Mouse (Mus musculus) gastrocnemius, postnatal 4 days (tissue): Measurements from ENCODE around the gene Bicral. TPM values are rescaled to one million over a fixed set of nuclear protein-coding genes. Genes with fewer than 3 reads are reported as not detected.

Experiments
- DNase-seq, 2 experiments: peaks; one replicate each; pipeline ENCODE4 v3.0.0; 2021 to 2022; ENCODE audit warnings: low spot score in 2 of 2, mixed read lengths in 2 of 2
- long read RNA-seq, 2 experiments: library from polyadenylated mRNA; stranded (forward); transcript quantifications; one replicate each; pipeline ENCODE4 v2.0.0; 2021
- total RNA-seq, 2 experiments: library from RNA; stranded (reverse); gene quantifications; 2 replicates each; pipeline ENCODE4 v1.2.3; 2021

The Bicral gene
- total RNA-seq = 10 to 100 TPM; 17.0 to 17.6 TPM
- long read RNA-seq, experiment 1, partial matches to known transcripts = 1 of 3 reads
- long read RNA-seq, experiment 1, other reads (novel, unspliced or antisense) = 2 of 3 reads
- long read RNA-seq, experiment 2, partial matches to known transcripts = 3 of 13 reads
- long read RNA-seq, experiment 2, other reads (novel, unspliced or antisense) = 10 of 13 reads

DNA sequence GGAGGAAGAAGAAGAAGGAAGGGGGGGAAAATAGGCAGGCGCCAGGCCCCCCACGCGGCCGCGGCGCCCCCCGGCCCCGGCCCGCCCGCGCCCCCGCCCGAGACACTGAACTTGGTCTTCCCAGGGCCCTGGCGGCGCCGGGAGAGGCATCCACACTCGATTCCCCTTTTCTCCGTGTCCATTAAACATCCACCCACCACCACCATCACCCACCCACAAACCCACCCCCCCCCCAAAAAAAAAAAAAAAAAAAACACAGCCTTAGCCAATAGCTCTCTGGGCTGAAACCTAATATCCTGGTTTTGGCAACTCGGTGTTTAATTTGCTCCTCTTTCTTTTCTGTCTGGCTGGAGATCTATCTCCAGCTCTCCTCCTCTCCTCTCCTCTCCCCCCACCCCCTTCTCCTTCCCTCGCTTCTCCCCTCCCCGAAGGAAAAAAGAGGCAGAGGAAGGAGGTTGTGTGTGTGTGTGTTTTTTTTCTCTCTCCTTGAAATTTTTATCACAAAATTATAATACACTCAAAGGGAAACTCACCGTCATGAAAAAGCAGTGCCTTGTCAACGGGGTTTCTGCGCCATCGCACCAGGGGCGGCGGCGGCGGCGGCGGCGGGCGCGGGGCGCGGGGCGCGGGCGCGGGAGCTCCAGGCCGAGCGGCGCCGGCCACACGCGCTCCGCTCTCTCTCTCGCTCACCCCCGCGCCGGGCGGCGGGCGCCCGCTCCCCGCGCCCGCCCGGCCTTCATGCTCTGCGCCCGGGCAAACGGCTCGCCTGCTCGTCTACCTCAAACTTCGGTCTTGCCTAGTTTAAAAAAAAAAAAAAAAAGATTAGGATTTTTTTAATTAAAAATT lies at the start of gene Bicral:
TSS of gene Bicral (minus strand) at position 580 of the 846 bp plus-strand sequence.
- peak; percentile 58 to 74 for DNase-seq

DNA sequence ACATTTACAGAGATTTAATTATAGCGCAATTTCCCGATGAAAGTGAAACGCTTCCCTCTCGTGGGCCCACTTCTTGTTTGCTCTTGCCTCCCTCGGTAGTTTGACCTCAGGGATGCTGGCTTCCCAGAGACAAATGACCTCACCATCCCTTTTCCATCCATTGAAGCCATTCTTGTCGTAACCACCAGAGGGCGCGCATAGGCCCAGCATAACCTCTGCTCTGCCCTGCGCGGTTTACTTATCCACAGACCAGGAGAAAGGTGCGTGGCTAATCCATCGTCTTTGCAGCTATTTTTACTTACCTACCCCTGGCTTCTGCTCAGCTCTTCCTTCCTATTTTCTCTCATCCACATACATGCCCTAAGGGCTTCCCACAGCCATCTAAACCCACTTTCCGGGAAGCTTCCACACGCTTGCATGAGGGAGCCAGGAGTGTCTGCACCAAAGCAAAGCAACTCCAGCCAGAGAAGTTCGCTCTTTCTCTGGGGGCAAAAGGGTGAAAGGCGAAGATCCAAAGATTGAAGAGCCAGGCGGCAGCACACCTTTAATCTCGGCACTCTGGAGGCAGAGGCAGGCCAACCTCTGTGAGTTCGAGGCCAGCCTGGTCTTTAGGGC lies 45.7 kb upstream of the Bicral start:
- DNase-seq = peak; percentile 51 to 74

DNA sequence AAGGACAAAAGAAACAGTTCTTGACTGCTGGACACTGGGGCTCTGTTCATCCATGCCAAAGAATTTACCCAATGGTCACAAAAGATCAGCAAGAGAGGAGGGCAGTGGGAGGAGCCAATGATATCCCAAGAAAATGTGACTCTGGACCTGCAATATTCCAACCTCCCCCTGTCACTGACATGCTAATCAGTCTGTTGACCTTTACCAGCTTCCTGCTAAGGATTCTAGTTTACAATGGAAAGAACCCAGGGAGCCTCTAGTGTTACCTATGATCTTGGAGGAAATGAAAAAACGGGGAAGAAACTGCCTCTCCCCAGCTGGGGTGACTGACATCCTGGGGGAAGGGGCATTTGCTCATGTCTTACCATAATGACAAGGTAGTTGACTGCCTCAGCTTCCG lies 42.7 kb upstream of the Bicral start:
- no peak for DNase-seq

DNA sequence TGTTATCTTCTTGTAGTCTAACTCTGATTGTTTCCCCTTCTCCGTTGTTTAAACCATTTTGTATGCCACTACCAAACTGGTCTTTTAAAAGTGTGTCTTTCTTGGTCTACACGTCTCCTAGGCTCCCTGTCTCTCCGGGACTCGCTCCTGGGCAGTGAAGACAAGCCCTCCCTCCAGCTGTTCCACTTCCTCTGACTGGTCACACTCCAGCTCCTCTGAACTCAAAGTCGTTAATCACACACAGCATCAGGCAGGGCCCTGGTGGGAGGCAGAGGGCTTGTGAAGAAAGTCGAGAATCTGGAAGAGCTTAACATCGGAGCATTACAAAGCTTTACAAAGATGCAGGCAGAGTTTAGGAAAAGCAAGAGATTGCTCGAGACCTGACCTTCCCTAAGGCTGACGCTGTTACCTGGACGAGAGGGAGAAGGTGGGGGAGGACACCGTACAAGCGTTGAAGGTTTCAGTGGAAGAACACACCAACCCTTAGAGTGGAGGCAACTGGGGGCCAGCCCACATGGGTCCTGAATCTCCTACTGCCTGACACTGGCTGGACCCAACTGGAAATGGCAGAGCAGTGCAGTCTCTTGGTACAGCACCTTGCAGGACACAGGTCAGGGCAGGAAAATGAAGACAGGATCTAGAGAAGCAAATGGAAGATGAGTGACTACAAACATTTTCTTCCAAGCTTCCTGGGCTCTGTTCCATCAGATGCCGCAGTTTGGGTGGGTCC lies 39.1 kb upstream of the Bicral start:
- no peak for DNase-seq

DNA sequence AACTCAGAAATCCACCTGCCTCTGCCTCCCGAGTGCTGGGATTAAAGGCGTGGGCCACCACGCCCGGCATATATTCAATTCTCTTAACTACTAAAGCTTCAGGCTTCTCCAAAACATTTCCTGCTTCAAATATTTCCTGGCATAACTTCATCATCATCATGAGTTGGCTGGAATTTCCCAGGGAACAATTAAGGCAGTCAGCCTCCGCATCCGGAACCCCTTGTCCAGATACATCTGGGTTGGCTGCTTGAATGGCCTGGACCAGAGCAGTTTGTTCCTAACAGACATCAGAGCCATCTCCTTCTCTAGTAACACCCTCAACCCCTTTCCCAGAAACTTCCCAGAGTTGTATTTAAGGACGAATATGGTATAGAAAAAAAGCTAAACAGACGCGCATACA lies 37.1 kb upstream of the Bicral start:
- no peak for DNase-seq

DNA sequence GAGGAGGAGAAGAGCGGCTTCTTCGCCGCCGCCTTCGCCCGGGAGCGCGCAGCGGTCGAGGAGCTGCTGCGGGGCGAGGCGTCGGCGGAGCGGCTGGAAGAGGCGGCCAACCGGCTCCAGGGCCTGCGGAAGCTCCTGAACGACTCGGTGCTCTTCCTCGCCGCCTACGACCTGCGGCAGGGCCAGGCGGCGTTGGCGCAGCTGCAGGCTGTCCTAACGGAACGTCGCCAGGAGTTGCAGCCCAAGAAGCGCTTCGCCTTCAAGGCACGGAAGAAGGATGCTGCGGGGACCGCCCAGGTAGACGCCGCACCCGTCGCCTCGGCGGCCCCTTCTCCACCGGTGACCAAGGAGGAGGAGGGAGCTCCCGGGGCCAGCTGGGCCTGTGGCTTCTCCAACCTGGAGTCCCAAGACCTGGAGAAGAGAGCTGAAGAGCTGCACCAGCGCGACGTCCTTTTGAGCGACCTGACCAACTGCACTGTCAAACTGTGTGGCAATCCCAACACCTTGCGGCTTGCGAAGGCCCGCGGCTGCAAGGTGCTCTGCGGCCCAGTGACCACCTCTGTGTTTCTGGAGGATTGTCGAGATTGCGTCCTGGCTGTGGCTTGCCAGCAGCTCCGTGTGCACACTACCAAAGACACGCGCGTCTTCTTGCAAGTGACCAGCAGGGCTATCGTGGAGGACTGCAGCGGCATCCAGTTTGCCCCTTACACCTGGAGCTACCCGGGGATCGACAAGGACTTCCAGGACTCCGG lies 32.7 kb upstream of the Bicral start:
- peak; percentile 35 to 57 for DNase-seq

DNA sequence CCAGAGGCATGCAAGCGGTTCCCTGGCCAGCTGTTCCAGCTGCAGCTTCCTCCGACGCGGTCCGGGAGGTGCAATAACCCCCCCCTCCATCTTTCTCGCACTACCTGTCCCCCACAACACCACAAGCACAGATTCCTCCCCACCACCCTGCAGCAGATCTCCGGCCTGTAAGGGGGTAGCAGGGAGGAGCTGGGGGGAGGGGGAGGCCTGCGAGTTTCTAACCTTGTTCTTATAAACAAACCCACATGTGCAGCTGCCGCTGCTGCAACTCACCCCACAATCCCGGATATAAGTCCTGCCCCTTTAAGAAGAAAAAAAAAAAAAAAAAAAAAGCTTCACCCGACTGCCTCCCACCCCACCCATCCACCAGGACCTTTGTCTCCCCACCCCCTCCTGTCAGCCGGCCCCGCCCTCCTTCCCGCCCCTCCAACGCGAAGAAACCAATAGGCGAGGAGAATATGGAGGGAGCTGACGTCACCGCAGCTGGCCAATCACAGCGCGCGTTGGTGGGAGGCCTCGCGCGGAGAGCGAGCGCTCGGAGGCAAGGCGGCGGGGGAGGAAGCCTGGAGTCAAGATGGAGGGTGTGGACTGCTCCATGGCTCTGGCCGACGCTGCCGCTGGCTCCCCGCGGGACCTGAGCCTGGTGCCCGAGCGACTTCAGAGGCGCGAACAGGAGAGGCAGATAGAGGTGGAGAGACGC lies 32.0 kb upstream of the Bicral start, which contains the start of gene Tbcc:
TSS of gene Tbcc (plus strand) at position 569 of the 700 bp plus-strand sequence.
- peak; percentile 93 to 96 for DNase-seq

DNA sequence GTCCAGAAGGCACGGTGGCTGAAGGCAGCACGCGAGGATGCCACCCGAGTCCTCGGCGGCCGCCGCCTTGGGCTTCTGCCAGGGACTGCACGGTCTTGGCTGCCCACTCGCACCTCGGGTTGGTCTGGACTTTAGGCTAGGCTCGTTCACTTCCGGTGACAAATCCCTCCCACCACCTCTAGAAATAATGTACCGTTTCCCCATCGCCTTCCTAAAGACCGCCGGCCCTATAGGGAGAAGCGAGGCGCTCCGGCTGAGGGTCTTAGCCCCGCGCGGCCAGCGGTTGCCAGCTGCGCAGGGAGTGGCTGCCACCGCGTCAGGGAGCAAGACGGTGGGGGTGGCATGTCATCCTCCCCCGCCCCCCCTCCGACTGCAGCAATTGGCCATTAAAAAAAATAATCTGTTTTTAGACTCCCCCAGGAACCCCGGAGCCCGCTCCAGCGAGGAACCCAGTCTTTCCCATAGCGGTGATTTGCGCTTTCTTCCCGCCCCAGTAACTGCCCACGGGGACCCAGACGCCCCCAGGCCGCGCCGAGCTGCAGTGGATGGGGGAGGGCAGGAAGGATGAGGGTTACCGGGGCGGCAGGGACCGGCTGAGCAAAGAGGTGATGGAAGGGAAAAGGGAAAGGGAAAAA lies 31.3 kb upstream of the Bicral start:
- peak; percentile 62 to 79 for DNase-seq

DNA sequence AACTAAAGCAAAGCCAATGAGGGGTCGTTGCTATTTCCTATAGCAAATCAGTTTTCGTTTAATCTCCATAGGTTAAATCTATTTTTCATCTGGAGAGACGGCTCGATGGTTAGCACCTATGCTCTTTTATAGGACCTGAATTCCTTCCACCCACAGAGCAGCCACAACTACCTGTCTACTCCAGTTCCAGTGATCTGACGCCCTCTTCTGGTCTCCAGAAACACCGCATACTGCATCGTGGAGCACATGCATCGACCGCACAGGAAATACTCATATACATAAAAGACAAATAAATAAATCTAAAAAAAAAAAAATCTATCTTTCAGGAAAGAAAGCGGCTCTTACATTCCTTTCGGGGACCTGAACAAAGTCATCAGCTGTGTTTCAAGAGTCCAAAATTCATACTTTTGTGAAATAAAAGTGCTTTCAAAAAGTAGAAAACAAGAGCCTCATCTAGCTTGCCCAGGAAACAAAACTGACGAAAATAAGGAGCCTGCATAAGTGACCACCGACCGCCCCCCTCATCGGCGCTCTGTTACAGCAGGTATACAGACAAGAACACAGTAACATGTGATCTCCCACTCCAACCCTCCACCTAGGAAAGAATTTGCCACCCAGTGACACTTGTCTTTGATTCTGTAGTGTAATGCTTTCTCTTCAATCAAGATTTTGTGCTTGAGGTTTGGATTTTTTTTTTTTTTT lies 30.4 kb upstream of the Bicral start:
- DNase-seq = no peak

DNA sequence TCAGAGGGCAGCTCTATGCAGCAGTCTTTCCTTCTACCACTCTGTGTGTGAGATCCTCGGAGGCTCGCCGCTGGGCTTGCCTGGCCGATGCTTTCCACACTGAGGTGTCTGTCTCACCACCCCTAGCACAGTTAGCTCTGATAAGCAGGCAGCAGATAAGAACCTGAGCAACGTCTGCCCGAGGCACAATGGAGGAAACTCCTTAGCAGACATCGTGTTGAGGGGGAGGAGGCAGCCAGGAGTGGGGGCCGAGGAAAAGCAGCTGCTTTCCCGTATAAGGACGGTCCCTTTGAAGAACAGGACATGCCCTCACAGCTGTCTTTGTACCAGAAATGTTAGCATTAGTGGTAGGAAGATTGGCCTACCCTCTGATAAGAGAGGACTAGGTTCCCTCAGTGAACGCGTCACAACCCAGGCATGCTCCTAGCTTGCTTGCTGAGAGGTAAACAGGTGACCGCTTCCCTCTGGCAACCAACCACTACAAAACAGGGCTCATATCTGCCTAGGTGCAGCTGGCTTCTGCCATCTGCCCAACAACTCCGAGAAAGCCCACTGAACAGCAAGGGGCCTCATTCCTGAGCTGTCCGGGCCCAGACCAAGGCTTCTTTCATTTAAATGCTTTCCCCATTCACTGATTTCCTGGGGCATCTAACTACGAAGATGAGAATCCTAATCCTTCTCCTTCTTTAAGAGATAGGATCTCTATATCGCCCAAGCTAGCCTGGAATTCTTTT lies 27.8 kb upstream of the Bicral start:
- DNase-seq = no peak

DNA sequence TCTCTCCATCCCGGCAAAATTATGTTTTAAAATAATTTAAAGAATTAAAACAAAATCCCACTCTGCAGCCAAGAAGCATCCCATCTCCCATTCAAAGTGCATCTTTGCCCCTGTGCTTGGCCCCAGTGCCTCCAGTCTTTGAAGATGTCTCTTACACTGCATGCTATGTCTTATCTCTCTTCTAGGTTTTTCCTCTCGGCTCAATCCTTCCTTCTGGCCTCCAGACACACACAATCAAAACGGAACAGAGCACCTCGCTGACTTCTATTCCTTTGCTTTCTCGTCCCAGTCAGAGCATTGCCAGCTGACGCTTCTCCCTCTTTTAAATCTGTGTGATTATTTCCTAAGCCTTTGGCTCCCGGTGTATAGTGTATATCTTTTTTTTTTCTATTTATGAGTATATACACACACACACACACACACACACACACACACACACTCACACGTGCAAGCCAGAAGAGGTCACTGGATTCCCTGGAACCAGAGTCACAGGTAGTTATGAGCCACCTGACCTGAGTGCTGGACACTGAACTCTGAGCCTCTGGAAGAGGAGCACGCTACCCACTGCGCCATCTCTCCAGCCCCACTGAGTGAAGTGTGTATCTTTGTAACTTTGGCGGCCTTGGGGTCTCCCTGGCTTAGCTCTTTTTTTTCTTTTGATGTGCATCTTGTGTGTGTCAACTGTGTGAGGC lies 27.1 kb upstream of the Bicral start:
- DNase-seq = no peak

DNA sequence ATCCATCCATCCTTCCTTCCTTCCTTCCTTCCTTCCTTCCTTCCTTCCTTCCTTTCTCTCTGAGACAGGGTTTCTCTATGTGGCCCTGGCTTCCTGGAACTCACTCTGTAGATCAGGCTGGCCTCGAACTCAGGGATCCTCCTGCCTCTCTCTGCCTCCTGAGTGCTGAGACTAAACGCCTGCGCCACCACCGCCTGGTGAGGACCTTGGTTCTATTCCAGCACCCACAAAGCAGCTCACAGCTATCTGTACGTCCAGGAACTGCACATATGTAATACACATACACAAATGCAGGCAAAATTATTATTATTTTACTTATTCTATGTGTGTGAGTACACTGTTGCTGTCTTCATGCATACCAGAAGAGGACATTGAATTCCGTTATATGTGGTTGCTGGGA lies 26.5 kb upstream of the Bicral start:
- no peak for DNase-seq

DNA sequence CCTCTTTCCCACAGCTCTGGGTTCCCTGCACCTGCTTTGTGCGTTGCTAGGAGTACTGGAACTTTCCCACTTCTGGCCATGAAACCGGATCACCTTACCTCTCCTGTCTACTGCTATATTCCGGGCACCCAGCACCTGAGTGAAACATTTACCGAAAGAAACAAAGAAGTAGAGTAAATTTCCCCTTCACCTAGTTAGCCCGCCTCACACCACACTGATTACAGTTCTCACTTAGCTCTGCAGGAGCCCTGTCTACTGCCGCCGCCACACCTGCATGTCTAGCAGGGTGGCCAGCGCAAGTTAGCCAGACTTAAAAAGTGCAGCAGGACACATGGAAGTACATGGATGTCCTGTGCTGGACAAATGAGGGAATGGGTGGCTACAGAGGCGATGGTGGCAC lies 24.8 kb upstream of the Bicral start:
- DNase-seq = no peak

DNA sequence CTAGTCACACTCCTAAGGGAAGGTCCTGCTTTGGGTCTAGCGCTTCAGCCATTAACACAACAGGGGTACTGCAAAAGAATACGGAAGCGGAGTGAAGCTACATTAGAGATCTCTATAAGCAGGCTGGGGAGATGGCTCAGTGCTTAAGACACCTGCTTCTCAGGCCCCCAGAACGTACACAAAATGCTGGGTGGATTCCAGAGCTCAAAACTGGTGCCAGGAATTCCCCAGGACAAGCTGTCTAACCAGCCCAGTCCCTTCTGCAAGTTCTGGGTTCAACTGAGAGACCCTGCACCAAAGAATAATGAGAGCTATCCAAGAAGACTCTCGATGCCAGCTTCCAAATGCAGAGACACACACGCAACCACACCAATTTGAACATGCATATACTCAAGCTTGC lies 23.4 kb upstream of the Bicral start:
- no peak for DNase-seq

DNA sequence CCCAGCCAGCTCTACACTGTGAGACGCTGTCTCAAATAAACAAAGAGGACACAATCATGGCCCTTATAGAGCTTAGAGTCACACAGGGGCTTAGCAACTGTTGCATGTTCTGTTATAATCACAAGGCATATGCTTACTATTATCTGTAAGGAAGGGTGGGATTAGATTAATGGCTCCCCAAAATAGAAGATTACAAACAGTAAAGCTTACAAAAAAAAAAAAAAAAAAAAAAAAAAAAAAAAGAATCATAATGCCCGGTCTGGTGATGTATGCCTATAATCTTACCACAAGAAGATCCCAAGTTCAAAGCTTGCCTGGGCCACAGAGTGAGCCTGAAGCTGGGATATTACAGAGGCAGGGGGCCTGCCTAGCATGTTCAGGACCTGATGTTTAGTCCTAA lies 22.0 kb upstream of the Bicral start:
- no peak for DNase-seq

DNA sequence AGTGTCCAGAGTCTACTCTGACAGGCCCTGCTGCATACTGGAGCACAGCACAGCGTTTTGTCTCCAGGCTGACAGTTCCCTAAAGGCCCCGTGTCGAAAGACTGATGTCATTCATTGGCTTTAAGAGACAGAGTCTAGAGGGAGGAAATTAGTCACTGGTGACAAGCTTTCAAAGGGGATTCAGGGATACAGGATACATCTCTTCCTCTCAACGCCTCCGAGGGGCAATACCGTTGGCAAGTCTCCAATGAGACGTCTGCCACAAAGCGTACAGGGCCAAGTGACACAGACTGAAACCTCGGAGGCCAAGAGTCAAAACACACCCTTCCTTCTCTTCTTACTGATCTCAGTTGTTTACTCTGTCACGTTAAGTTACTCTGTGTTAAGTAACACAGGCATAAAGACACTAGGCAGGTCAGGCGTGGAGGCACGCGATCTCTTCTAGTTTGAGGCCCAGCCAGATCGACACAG lies 21.6 kb upstream of the Bicral start:
- DNase-seq = no peak

DNA sequence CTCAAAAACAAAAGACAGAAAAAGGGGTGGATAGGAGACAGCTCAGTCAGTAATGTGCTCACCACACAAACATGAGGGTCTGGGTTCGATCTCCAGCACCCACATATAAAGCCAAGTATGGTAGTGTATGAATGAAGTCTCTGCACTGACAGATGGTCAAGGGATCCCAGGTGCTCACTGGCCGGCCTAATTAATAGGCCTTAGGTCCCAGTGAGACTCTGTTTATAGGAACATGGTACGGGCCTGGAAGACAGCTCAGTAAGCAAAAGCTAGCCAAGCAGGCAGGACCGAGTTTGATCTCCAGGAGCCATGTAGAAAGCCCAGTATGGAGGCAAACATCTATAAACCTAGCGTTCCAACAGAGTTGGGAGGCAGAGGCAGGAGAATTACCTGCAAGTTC lies 18.8 kb upstream of the Bicral start:
- DNase-seq = no peak
